Mouse (Mus musculus): ENCODE measurements around the gene Gm45337.
"Not testable (repeated sequence)": the region's sequence is repeated elsewhere in the genome, so short reads cannot be mapped to it uniquely, and the experiment has no call there.

Gm45337 gene

DNA sequence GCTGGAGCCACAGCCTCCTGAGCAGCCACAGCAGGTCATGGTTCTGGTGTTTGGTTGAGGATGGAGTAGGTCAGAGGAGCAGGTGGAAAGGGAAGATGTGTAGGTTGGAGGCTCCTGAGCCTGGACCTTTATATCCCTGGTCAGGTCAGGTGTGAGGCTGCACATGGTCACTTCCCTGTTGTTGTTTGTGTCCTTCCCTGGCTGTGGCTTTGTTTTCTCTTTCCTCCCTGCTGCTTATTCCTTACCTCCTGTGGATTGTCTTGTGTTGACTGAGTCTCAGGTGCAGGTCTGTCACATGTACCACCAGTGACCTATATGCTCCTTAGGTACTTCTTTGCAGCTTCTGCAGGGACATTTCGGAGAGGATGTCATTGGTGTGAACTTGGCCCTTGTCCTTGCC is at the start of gene Gm45337:
Gm45337 (minus strand) TSS at position 101 of the 400 bp plus-strand sequence.
- no peak for DNase-seq

DNA sequence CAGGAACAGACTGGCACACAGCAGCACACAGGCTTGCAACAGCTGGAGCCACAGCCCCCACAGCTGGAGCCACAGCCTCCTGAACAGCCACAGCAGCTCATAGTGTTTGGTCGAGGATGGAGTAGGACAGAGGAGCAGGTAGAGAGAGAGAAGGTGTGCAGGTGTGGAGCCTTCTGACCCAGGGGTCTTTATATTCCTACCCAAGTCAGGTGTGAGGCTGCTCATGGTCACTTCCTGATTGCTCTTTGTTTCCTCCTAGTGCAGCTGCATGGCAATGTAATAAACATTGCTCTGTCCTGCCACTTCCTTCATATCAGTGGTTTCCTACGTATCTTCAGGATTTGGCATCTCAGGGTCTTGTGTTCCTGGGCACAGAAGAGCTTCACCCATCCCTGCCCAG is 45.9 kb upstream of the Gm45337 start, which contains the start of gene Gm10153:
Gm10153 (minus strand) TSS at position 101 of the 400 bp plus-strand sequence.
- DNase-seq = no peak

DNA sequence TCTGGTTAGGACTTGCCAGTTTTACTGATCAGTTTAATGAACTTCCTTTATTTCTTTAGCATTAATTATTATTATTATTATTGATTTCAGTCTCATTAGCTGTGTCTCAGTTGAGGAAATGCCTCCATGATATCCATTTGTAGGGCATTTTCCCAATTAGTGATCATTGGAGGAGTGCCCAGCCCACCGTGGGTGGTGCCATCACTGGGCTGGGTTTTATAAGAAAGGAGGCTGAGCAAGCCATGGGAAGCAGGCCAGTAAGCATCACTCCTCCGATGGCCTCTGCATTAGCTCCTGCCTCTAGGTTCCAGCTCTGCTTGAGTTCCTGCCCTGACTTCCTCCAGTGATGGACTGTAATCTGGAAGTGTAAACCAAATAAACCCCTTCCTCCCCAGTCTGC is 43.7 kb upstream of the Gm45337 start:
- DNase-seq = no peak

DNA sequence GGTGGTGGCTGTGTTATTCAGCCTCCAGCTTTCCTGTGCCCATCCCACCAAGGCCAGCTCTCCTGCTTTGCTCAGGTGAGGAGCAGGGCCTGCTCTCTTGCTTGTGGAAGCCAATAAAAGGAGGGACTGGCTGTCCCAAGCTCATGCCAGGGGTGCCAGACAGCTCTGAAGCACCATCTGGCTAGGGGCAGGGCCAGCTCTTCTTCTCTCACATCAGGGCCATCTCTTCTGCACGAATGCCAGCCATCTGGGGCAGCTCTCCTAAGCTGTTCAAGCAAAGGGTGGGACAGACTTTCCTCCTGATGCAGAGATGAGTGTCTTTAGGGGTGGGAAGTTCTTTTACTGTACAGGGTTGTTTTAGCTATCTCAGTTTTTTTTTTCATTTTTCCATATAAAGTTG is 36.6 kb upstream of the Gm45337 start:
- DNase-seq = no peak

DNA sequence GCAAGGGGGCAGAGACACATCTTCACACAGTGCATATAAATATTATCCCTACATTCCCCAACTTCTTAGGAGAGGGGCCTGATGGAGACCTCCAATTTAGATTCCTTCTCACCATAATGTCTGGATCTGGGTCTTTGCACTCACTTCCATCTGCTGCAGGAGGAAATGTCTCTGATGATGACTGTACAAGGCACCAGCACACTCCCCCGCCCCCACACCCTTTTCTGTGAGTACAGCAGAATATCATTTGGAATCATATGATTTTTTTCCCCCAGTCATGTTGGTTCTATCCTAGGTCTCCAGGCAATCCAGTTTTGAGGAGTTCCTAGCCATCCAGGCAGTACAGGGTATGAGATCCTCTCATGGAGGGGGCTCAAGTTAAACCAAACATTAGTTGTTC is 34.3 kb upstream of the Gm45337 start:
- DNase-seq = peak; percentile 10

DNA sequence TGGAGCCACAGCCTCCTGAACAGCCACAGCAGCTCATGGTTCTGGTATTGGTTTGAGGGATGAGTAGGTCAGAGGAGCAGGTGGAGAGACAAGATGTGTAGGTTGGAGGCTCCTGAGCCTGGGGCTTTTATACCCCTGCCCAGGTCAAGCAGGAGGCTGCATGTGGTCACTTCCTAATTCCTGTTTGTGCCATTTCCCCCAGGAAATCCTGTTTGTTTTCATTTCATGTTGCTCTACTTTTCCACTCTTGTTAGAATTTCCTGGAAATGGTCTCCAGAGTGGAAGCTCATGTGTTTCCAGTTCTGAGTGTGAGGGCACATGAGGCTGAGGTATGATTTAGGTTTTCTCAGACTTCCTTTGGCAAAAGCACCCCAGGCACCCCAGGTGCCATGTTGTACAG is 31.5 kb upstream of the Gm45337 start, which contains the start of gene Krtap5-2:
Krtap5-2 (minus strand) TSS at position 101 of the 400 bp plus-strand sequence.
- not testable (repeated sequence) for DNase-seq

DNA sequence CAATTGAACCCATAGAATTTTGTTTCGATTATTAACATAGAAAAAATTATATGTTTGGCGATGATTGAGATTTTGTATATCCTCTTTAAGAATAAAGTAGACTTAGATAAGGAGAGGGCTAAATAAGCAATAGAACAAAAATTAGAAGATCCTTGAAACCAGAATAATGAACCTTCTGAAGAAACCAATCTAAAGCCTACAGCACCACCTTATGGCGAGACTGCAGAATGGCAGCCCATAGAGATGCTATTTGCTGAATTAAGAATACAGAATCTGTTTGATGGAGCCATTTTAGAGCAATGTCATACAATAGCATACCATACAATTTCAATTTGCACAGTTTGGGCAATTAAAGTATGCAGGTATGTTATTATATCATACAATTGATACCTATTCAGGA is 25.4 kb upstream of the Gm45337 start:
- DNase-seq = no peak

DNA sequence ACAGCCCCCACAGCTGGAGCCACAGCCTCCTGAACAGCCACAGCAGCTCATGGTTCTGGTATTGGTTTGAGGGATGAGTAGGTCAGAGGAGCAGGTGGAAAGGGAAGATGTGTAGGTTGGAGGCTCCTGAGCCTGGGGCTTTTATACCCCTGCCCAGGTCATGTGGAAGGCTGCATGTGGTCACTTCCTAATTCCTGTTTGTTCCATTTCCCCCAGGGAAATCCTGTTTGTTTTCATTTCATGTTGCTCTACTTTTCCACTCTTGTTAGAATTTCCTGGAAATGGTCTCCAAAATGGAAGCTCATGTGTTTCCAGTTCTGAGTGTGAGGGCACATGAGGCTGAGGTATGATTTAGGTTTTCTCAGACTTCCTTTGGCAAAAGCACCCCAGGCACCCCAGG is 21.2 kb upstream of the Gm45337 start, which contains the start of gene Gm4553:
Gm4553 (minus strand) TSS at position 101 of the 400 bp plus-strand sequence.
- not testable (repeated sequence) for DNase-seq

DNA sequence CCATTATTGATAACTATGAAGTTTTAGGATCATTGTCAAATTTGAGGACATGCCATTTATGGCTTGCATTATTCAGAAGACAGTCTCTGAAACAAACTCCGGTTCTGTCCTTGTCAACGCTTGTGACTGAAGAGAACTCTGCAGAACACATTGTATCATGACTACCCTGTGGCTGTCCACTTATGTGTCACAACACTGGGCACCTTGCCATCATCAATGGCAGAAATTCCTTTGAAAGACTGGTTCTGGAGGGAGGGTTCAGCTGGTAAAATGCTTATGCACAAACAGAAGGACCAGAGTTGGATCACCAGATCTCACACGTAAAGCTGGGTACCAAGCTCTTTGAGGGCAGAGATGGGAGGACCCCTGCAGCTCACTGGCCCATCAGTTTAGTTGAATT is 15.0 kb upstream of the Gm45337 start:
- DNase-seq = no peak

DNA sequence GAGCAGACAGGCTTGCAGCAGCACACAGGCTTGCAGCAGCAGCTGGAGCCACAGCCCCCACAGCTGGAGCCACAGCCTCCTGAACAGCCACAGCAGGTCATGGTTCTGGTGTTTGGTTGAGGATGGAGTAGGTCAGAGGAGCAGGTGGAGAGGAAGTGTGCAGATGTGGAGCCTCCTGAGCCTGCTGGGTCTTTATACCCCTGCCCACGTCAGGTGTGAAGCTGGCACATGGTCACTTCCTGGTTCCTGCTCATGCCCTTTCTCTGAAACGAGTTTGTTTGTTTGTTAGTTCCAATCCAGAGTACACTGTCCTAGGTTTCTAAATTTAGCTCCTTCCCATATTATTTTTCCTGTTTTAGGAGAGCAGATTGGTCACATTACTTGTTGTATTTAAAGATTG is 12.6 kb upstream of the Gm45337 start, which contains the start of gene Gm29735:
Gm29735 (minus strand) TSS at position 101 of the 400 bp plus-strand sequence.
- DNase-seq = not testable (repeated sequence)

DNA sequence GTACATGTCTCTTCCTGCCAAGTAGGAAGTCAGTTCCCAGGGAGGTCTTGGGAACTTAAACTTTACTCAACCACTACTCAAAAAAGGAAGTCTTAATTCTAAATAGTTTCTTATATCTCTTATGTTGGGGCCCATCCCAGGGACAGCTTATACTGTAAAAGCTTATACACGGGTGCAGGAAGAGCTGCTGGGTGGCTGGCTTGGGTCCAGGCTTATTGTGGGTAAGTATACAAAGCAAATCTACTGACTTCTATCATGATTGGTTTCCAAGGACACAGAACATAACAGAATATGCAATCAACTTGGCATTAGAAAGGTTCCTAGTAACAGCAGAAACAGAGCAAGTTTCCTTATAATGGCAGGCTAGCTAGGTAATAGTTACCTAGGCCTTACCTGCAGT is 10.9 kb upstream of the Gm45337 start:
- DNase-seq = no peak

DNA sequence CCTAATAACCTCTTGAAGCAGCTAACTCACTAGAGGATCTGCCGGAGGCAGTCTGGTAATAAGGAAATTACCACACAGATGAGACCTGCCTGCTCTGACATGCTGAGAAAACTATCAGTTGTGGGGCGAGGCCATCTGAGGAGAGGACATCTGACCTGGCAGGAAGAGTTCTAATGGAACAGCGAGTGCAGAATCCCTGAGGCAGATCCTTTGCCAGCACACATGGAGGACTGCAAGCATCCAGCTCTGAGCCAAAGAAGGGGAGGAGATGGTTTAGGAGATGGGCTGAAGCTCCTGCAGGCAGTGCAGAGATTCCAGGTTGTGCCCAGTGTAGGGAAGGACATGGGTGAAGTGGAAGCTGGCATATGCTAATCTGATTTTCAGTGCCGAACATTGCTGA is 7.8 kb upstream of the Gm45337 start:
- no peak for DNase-seq

DNA sequence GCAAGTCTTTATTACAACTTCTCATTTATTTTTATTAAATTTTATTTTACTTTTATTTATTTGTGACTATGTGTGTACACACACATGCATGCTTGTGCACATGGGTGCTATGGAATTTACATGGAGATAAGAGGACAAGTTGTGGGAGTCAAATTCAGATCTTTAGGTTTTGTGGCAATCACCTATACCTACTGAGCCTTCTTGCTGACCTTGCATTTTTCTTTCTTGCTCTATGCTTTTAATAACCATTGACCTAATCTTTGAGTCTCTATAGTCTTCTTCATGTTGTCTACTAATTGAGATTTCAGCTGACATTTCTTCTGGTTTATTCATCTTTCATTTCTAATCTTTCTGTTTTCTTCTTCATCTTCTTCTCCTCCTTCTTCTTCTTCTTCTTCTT is 4.2 kb upstream of the Gm45337 start:
- DNase-seq = no peak

DNA sequence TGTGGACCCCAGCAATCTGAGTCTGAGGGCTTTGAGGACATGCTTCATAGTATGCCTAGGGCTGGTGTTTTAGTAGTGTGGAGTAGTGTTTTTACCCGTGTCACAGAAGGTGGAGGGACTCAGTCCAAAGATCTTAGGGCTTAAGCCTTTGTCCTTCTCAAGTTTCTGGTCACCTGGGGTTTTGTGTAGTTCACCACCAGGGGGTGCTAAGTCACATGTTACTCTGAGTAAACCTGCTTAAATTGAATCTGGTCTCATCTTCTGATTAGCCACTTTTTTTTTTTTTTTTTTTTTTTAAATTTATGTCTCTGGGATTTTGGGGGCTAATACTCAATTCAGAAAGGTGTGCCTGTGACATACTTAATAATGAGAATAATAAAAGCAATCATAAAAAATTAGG is 1.6 kb upstream of the Gm45337 start:
- DNase-seq = peak; percentile 25

DNA sequence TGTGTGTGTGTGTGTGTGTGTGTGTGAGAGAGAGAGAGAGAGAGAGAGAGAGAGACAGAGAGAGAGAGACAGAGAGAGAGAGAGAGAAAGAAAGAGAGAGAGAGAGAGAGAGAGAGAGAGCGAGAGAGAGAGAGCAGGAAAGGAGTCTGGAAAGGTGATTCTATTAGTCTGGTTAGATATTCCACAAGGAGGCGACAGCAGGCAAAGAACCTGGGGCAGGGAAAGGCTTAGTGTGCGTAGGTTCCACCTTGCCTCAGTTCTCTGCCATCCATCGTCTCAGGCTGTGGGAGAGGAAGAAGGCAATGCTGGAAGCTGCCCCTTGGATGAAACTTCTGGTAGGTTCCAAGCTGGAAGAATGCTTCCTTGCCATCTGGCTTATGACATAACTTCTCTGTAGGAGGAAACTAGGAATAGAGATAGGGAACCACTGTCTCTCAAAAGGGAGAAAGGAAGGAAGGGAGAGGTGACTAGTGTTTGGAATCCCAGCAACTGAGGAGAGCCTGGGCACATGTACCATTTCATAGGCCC is 1.1 kb upstream of the Gm45337 start:
- DNase-seq = no peak

DNA sequence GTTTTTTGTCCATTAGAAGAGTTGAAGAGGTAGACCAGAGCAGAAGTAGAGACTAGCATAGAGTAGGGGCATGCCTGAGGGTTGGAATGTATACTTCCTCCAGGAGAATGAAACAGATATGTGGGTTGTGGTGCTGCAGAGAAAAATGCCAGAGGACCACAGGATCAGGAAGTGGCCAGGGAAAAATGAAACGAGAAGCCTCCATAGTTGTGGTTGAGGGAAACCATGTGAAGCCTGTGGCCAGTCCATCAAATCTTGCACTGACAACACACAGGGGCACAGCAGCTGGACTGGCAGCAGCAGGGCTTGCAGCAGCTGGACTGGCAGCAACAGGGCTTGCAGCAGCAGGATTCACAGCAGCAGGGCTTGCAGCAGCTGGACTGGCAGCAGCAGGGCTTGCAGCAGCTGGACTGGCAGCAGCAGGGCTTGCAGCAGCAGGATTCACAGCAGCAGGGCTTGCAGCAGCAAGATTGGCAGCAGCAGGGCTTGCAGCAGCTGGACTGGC is 849 bp downstream of the Gm45337 start:
- DNase-seq = not testable (repeated sequence)

DNA sequence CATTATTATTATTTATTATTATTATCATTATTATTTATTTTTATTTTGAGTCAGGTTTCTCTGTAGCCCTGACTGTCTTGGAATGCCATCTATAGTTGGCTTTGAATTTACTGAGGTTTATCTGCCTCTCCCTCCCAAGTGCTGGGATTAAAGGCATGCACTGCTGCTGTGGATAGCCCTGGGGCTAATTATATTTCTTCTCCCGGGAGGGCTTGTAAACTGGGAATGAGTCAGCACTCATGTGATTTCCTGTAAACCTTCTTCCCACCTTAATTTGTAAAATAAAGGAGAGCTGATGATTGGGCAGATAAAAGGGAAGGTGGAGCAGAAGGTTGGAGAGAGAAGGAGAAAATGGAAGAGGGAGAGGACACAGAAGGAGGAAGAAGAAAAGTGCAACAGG is 3.7 kb downstream of the Gm45337 start:
- DNase-seq = no peak

DNA sequence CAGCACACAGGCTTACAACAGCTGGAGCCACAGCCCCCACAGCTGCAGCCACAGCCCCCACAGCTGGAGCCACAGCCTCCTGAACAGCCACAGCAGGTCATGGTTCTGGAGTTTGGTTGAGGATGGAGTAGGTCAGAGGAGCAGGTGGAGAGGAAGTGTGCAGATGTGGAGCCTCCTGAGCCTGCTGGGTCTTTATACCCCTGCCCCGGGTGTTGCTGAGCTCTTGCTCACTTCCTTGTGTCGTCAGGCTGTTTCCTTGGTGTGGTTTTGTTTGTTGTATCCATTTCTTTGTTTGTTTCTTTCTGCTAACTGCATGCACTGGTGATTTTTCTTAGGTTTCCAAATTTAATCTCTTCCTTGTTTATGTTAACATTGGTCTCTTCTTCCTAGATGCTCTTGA is 8.5 kb downstream of the Gm45337 start, which contains the start of gene Gm39115:
Gm39115 (minus strand) TSS at position 101 of the 400 bp plus-strand sequence.
- DNase-seq = not testable (repeated sequence)

DNA sequence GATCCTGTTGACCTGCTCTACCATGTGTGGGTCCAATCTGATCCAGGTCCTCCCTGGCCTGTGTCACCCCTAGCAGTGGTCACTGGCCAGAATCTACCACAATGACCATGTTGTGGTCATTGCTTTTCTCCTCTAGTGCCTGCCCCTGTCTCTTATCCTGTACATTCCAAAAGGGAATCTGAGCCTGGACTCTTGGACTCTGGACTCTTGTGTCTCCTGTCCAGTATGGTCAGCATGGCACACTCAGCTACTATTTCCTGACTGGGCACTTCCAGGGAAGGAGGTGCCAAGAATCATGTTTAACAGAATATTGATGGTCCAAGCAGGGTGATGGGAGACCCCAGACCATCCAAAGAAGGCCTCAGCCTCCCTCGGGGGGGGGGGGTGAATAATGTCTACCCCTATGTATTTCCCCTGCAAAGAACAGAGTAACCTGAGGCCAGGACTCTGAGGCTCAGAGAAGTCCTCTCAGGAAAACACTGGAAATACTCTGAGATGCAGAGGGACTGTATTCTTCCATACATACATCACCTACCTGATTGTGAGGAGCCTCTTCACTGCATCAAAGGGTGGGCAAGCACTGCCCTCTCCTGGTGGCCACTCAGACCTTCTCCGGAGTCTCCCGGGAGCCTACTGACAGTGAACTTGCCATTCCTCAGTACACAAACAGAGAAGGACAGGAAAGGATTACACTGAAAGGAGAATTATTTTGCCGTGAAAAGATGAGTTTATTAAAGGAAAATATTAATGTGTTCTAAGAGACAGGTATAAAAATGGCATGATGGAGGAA is 10.0 kb downstream of the Gm45337 start:
- peak; percentile 45 for DNase-seq

DNA sequence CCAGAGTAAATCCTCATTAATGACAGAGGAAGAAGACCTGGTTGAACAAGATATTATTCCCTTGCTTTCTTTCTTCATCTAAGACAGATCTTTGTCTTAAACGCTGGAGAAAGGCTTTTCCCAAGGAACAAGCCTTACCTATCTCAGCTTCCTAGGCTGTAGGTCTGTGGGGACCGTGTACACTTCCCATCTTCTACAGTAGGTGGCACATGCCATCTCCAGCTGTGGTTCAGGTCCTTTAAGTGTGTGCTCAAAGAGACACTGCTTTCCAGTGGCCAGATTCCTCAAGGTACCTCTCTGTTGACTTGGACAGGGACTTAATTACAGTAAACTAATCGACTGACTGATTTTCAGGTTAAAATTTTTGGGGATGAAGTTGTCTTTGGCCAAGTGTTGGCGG is 15.6 kb downstream of the Gm45337 start:
- no peak for DNase-seq

DNA sequence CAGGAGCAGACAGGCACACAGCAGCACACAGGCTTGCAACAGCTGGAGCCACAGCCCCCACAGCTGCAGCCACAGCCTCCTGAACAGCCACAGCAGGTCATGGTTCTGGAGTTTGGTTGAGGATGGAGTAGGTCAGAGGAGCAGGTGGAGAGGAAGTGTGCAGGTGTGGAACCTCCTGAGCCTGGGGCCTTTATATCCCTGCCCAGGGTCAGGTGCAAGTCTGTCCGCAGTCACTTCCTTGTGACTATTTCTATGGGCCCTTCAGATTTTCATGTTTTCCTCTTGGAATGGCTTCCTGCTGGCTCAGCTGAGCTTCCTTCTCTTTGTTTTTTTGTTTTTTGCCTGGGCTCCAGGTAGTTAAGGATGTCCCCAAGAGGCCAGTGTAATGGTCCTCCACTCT is 23.8 kb downstream of the Gm45337 start, which contains the start of gene Gm45618:
Gm45618 (minus strand) TSS at position 101 of the 400 bp plus-strand sequence.
- not testable (repeated sequence) for DNase-seq

DNA sequence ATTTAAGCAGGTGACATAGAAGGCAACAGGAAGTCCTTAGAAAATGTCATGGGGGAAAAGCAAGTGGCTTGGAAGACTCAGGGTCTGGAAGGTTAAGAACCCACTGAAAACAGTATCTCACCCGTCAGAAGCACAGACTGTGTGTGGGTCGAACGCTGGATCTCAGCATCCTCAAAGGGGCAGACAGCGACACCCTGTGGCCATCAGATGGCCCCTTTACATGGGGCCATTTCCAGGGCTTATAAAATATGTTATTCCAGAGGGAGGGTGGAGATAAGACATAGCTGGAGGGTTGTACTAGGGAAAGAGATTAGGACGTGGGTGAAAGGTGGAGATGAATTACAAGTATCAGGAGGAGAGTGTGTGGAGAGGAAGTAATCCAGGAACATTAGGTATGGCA is 24.8 kb downstream of the Gm45337 start:
- peak; percentile 32 for DNase-seq

DNA sequence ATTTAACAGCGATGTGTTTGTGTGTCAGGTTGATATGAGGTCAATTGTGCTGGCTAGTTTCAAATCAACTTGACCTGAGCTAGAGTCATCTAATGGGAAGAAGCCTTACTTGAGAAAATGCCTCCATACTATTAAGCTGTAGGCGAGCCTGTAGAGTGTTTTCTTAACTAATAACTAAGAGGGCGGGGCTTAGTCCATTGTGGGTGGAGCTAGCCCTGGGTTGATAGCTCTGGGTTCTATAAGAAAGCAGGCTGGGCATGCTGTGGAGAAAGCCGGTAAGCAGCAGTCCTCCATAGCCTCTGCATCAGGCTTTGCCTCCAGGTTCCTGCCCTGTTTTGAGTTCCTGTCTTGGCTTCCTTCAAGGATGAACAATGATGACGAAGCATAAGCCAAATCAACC is 39.7 kb downstream of the Gm45337 start:
- no peak for DNase-seq

DNA sequence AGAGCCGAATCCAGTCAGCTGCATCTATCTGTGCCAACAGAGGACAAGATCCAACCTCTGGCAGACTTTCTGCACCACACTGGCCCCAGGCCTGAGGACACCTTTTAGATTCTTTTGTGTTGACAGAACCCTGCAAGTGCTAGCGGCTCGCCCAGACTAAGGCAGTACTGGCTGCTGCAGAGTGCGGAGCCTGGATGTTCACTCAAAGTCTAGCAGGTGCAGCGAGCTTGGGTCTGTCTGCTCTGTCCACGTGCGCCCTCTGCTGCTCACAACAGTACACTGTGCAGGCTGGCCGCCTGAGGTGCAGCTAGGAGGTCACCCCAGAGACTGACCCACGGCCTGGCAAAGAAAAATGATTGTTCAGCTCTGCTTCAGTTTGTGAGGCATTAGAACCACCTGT is 46.6 kb downstream of the Gm45337 start:
- DNase-seq = peak; percentile 85
